Mouse (Mus musculus): ENCODE results near the gene Glyctk. TPM values are rescaled to one million over a fixed set of nuclear protein-coding genes. Genes with fewer than 3 reads are reported as not detected.

The Glyctk gene
- polyA plus RNA-seq (2016; fragmentation: Nextera tagmentation; extraction: Ambion mirVana) = 0.83 and 1.9 TPM in 2 replicates

DNA sequence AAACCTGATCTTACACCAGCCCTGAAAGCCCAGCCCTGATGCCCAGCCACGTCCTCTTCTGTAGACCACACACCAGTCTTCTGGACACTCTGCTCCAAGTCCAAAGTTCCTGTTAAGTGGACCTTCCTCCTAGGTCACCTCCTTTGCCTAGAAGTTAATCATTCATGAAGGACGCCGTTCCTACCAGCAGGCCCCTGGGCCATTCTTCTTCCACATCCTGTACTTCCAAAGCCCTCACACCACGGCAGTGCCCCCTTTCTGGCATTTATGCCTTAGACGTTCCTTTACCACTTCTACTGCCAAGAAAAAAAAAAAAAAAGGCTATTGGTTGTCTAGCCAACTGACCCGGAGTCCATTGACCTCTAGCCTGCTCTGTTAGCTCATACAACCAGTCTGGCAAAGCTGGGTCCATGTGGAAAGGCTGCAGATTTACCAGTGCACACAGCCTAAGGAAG, at the start of gene Glyctk:
Gene Glyctk, minus strand, starts transcription at position 102 of the 455 bp plus-strand sequence.
- Histone ChIP-seq H3K4me1 (peaks cover 9% of the 10 kb centered on the region; the same call in 1 of the 2 replicates), H3K27me3 (ENCODE audit: low read depth, poor library complexity, severe bottlenecking) (peaks cover 15% of the 10 kb centered on the region; the same call in 1 of the 2 replicates), H3K4me3 (no peak within 1 kb of the TSS), H3K9me3 (replicated peaks) (no peaks in the 10 kb centered on the region), H3K36me3 (no peaks in the 10 kb centered on the region), H3K27ac (no peak within 1 kb of the TSS)
- WGBS = 91% methylated on average over 6 of the region's 6 CpGs
- no peak for DNase-seq (ENCODE audit: low spot score)

DNA sequence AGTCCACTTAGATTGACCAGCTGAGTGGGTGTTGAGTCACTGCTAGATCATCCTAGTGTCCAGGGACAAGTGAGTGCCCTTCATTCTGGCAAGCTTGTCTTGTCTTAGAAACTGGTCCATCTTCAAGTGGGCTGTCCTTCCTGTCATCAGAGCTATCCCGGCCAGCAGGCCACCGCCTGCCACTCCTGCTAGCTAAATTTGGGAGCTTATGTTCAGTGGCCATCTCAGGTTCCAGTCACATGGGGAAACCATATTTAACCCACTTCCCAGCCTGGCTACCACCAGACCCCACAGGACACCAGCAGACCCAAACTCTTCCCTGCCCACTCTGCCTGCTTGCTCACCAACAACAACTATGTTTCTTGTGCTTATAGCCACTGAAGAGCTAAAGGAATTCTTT, 48.6 kb upstream of the Glyctk start:
- H3K4me1 ChIP-seq = peaks cover 43% of the 10 kb centered on the region
- no peak overlapping the region for H3K4me3 ChIP-seq
- no peaks in the 10 kb centered on the region for H3K9me3 ChIP-seq (replicated peaks)
- 89% methylated on average over 2 of the region's 2 CpGs for WGBS
- no peak for DNase-seq (ENCODE audit: low spot score)
- H3K27ac ChIP-seq = no peak overlapping the region
- peaks cover 32% of the 10 kb centered on the region for H3K36me3 ChIP-seq
- H3K27me3 ChIP-seq (ENCODE audit: low read depth, poor library complexity, severe bottlenecking) = no peaks in the 10 kb centered on the region

DNA sequence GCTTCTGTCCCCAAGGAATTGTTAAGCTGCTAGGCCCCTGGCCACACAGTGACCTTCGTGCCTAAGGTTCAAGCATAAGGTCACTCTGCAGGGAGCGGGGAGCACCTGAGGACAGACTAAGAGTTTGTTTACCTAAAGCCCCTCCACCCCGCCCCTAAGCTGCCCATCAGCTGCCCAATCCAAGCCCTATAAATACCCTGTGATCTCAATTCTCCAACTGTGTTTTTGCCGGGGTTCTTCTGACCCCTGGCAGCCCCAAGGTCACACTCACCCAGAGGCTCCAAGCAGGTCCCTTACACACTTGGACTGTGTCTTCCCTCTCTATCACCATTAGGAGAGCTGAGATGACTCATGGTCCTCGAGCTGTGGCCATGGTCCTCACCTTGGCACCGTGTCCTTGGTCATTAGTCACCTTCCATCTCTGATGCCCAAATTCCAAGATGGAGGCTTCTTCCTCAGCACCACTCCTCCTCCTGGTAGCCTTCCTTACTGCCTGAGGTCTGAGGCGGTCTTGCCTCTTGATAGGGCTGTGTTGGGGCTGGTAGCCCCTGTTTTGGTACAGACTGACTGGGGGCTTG, 47.9 kb upstream of the Glyctk start:
- H3K27me3 ChIP-seq (ENCODE audit: low read depth, poor library complexity, severe bottlenecking) = no peaks in the 10 kb centered on the region
- H3K36me3 ChIP-seq = peaks cover 32% of the 10 kb centered on the region
- no peak overlapping the region for H3K4me3 ChIP-seq
- no peaks in the 10 kb centered on the region for H3K9me3 ChIP-seq (replicated peaks)
- WGBS = 82% methylated on average over 7 of the region's 7 CpGs
- H3K27ac ChIP-seq = no peak overlapping the region
- H3K4me1 ChIP-seq = peaks cover 36% of the 10 kb centered on the region
- no peak for DNase-seq (ENCODE audit: low spot score)

DNA sequence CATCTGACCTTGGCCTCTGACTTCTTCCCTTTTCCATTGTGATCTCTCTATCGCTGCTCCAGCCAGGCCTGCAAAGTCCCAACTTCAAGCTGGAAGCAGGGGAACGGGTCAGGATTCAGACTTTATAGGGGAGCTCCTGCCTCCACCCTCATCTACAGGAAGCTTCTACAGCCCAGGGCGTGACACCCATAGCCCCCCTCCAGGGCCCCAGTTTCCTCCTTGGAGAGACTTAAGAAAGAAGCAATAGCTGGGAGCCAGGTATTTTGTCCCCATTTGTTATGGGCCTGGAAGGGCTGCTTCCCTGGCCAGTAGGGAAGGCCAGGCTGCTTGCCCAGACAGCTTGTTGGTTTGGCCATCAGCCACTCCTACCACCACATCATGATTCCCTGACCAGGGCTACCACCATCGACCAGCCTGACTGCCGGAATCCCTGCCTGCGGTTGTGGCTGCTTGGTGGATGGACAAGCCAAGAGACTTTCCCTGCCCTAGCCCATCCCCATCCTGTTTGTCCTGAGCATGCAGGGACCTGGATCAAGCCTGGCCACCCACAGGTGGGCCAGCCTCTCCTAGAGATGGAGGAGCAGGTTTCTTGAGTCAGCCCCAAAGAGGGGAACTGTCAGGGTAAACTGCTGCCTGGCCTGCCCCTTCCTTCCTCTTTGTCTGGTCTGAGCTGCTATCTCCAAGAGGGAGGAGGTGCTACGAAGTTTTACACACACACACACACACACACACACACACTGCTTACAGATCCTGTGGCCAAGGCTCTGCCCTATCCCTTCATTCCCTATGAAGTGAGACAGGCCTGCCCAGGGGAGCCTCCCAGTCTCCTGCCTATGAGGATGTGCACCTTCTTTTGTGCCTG, 46.3 kb upstream of the Glyctk start:
- 77% methylated on average over 7 of the region's 7 CpGs for WGBS
- Histone ChIP-seq H3K27ac (peak overlapping the region; percentile 89; the same call in 1 of the 2 replicates), H3K9me3 (replicated peaks) (no peaks in the 10 kb centered on the region), H3K36me3 (peaks cover 28% of the 10 kb centered on the region), H3K4me3 (peak overlapping the region; percentile 71), H3K27me3 (ENCODE audit: low read depth, poor library complexity, severe bottlenecking) (no peaks in the 10 kb centered on the region), H3K4me1 (peaks cover 48% of the 10 kb centered on the region)
- no peak for DNase-seq (ENCODE audit: low spot score)

DNA sequence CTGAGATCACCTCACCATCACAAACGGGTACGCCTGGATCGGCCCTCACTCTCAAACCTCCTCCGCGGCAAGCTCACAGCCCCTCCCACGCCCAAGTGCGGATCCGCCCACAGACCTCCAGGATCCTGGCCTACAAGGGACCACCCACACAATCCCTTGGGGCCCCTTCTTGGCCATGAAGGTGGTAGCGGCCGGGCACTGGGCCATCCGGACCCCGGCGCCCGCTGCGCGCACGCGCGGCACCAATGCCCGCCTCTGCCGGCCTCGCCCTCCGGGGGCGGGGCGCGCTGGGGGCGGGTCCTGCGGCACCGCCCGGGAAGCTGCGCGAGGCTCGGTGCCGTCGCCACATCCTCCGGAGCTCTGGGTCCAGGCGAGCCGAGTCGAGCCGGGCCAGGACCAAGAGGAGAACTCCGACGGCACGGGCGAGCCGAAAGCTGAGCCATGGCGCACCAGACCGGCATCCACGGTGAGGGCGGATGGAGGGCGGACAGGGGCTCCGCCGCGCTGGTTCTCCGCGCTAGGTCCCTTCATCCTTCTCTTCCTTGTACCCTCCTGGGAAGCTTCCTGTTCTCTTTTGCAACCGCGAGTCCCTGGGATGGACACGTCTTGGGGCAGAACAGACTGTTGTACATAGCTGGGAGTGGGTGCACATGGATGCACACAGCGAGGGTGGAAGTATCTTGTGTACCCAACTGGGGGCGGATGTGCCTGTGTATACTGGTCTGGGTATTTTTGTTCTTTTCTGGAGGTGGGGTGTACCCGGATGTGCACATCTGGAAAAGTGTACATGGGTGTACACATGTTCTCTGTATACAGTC, 45.1 kb upstream of the Glyctk start, which contains the start of gene Twf2:
Gene Twf2, plus strand, starts transcription at position 290 of the 818 bp plus-strand sequence.
- 2% methylated on average over 61 of the region's 61 CpGs for WGBS
- Histone ChIP-seq H3K27ac (peak within 1 kb of the TSS; percentile 89), H3K36me3 (peaks cover 20% of the 10 kb centered on the region), H3K27me3 (ENCODE audit: low read depth, poor library complexity, severe bottlenecking) (no peaks in the 10 kb centered on the region), H3K4me1 (peaks cover 58% of the 10 kb centered on the region), H3K4me3 (peak within 1 kb of the TSS; percentile 71), H3K9me3 (replicated peaks) (no peaks in the 10 kb centered on the region)
- DNase-seq (ENCODE audit: low spot score) = peak; percentile 93

DNA sequence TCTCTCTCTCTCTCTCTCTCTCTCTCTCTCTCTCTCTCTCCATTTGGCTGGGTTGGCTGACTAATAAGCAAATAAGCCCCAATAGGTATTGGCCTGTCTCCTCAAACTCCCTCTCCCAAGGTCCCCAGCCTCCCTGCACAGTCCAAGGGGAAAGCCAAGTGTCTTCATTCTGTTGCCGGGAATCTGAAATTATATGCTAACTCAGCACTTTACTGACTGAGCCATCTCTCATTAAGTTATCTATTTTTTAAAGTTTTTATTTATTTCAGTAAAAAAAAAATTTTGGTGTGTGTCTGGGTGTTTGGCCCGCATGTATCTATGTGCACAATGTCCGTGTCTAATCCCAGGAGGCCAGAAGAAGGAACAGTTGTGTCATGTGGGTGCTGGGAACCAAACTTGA, 44.0 kb upstream of the Glyctk start:
- Histone ChIP-seq H3K9me3 (replicated peaks) (no peaks in the 10 kb centered on the region), H3K36me3 (peaks cover 23% of the 10 kb centered on the region), H3K4me1 (peaks cover 69% of the 10 kb centered on the region), H3K27me3 (ENCODE audit: low read depth, poor library complexity, severe bottlenecking) (no peaks in the 10 kb centered on the region), H3K4me3 (peak overlapping the region; percentile 71; the same call in 1 of the 2 replicates), H3K27ac (no peak overlapping the region)
- 89% methylated on average over 3 of the region's 3 CpGs for WGBS
- no peak for DNase-seq (ENCODE audit: low spot score)

DNA sequence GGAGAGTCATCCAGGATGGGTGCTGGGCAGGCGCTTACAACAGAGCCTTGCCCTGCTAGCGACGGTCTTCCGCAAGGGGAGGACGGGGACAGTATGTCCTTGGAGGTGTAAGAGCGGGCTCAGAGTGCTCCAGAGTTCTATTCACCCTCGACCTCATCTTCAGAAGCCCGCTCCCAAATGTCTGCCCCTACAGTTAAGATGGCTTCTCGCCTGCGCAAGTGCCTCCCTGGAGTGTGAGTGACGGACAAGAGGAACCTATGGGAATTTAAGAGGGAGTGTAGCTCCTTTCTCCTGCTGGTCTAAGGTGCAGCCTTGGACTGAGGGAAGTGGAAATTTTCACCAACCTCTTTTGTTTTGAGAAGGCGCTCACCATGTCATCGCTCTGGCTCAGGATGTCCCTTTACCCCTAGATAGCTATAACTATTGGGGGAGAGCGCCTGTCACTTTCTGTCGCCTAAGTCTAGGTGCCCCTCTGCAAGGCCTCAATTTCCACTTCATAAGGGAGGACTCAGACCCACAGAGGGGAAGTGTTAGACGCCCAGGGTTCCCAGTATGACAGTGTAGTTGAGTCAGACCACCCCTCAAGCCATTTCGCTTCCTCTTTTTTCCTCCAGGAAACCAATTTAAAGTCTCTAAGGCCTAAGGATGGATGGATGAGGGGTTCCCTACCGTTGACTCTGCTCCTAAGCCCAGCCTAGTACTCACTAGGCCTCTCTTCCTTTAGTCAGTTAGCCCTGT, 41.8 kb upstream of the Glyctk start, which contains the start of gene Ppm1m:
Gene Ppm1m, minus strand, starts transcription at position 212 of the 738 bp plus-strand sequence.
- no peaks in the 10 kb centered on the region for H3K27me3 ChIP-seq (ENCODE audit: low read depth, poor library complexity, severe bottlenecking)
- peaks cover 59% of the 10 kb centered on the region for H3K4me1 ChIP-seq
- H3K4me3 ChIP-seq = peak within 1 kb of the TSS; percentile 81
- 41% methylated on average over 18 of the region's 18 CpGs for WGBS
- no peak for DNase-seq (ENCODE audit: low spot score)
- peak within 1 kb of the TSS; percentile 92 for H3K27ac ChIP-seq
- no peaks in the 10 kb centered on the region for H3K9me3 ChIP-seq (replicated peaks)
- H3K36me3 ChIP-seq = peaks cover 37% of the 10 kb centered on the region

DNA sequence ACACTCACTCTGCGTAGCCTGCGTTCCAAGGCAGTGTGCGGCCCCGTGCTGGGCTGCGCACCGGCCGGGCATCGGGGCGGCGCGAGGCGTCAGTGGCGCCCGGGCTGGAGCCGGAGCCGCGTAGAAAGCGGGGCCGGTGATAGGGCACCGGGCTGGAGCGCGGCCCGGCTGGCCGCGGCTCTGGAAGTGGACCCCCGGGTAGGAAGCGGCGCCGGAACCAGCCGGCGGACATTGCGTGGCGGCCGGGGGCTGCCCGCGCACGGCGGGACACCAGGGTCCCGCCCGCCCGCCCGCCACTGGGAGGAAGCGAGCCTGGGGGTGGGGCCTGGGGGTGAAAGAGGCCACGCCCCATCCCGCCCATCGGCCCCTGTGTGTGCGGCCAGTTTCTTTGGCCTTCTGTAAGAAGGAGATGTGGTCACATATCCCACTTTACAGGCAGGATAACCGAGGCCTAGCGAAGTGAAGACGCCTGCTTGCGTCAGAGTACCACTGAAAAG, 41.1 kb upstream of the Glyctk start:
- WGBS = under 1% methylated on average over 51 of the region's 51 CpGs
- H3K27me3 ChIP-seq (ENCODE audit: low read depth, poor library complexity, severe bottlenecking) = no peaks in the 10 kb centered on the region
- peaks cover 38% of the 10 kb centered on the region for H3K36me3 ChIP-seq

DNA sequence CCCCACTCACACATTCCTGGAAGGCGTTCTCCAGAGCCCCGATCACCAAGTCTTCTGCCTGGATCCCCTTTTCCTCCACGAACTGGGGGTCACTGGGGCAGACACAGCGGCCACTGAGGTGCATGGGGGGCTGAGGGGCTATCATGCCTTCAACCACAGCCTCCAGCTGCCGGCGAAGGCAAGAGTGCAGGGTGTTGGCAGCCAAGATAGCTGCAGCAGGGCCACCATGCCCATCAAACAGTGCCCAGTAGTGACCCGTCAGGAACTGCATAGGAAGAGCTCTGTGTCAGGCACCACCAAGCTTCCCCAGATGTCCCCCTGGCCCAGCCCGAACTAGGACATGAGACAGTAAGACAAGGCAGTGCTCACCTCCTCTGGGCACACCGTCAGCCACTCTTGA, 39.8 kb upstream of the Glyctk start:
- Histone ChIP-seq H3K27me3 (ENCODE audit: low read depth, poor library complexity, severe bottlenecking) (no peaks in the 10 kb centered on the region), H3K27ac (no peak overlapping the region), H3K4me1 (peaks cover 40% of the 10 kb centered on the region), H3K9me3 (replicated peaks) (no peaks in the 10 kb centered on the region), H3K4me3 (peak overlapping the region; percentile 81; the same call in 1 of the 2 replicates), H3K36me3 (peaks cover 49% of the 10 kb centered on the region)
- WGBS = 90% methylated on average over 9 of the region's 9 CpGs
- DNase-seq (ENCODE audit: low spot score) = no peak

More for the DNA sequence above, 41.1 kb upstream of the Glyctk start:
- peak; percentile 86 for DNase-seq (ENCODE audit: low spot score)
- H3K4me3 ChIP-seq = peak overlapping the region; percentile 81
- no peaks in the 10 kb centered on the region for H3K9me3 ChIP-seq (replicated peaks)
- H3K4me1 ChIP-seq = peaks cover 52% of the 10 kb centered on the region
- H3K27ac ChIP-seq = peak overlapping the region; percentile 92

DNA sequence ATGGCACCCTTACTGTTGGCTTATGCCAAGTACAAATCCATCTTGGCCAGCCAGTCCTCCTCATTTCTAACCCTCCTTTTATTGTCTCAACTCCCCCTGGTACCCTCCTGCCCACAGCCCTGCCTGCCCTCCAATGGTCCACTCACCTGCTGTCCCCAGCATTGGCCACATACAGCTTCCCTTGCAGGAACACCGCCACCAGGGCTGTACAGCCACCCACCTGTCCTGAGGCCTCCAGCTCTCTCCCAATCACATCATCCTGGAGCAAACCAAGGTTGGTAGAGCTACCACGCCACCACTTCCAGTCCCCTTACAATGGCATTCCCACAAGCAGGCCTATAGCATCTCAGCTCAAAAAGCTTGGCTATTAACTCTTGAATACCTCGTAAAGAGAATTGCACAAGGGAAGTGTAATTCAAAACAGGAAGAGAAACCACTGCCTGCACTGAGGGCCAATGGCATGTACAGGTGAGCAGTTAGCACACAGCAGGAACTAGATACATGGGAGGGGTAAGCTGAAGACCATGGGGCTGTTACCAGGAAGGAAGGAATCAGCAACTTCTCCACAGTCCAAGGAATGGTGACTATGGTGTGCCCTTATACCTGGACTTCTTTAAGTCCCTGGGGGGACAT, 39.3 kb upstream of the Glyctk start:
- peak overlapping the region; percentile 81 for H3K4me3 ChIP-seq
- 93% methylated on average over 3 of the region's 3 CpGs for WGBS
- peaks cover 35% of the 10 kb centered on the region for H3K4me1 ChIP-seq
- peaks cover 54% of the 10 kb centered on the region for H3K36me3 ChIP-seq
- H3K9me3 ChIP-seq (replicated peaks) = no peaks in the 10 kb centered on the region
- no peak for DNase-seq (ENCODE audit: low spot score)
- no peak overlapping the region for H3K27ac ChIP-seq
- H3K27me3 ChIP-seq (ENCODE audit: low read depth, poor library complexity, severe bottlenecking) = no peaks in the 10 kb centered on the region

DNA sequence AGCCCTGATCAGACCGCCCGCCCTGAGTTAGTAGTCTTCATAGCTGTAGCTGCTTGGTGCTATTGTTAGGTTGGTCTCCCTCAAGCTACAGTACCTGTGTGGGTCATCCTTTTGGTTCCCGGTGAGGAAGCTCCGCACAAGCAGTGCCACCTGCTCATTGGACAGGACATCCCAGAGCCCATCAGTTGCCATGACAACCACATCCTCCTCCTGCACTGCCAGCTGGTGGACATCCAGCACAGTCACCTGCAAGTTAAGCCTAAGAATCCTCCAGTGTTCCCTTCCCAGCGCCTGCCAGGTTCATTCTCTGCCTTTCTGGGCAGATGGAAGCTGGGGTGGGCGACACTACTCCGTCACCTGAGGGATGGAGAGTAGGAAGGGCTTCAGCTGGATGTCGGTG, 37.8 kb upstream of the Glyctk start:
- H3K27ac ChIP-seq = no peak overlapping the region
- H3K4me1 ChIP-seq = peaks cover 33% of the 10 kb centered on the region
- WGBS = 88% methylated on average over 8 of the region's 8 CpGs
- peaks cover 69% of the 10 kb centered on the region for H3K36me3 ChIP-seq
- H3K4me3 ChIP-seq = no peak overlapping the region
- no peaks in the 10 kb centered on the region for H3K27me3 ChIP-seq (ENCODE audit: low read depth, poor library complexity, severe bottlenecking)
- DNase-seq (ENCODE audit: low spot score) = no peak
- H3K9me3 ChIP-seq (replicated peaks) = no peaks in the 10 kb centered on the region
